Mouse (Mus musculus) kidney, postnatal 25 days (tissue): ENCODE results near the gene Rps3.
A peak's percentile ranks its signal among the peaks of the same experiment; 100 is the strongest.
"Not testable (repeated sequence)": the region's sequence is repeated elsewhere in the genome, so short reads cannot be mapped to it uniquely, and the experiment has no call there.

Experiments
- DNase-seq, 2 experiments: peaks; one replicate each; pipeline ENCODE4 v3.0.0; 2021; ENCODE audit warnings: mixed read lengths in 2 of 2

Gene Rps3

GRCm38 (mm10) chr7:99483271-99483923 lies at the start of gene Rps3:
Rps3 (minus strand) TSS chr7:99483738.
- DNase-seq, result peak; percentile 96 to 97

- no peak for DNase-seq
Observed at GRCm38 (mm10) chr7:99532526-99532925, 49.0 kb upstream of the Rps3 start.

- DNase-seq, result no peak
Observed at GRCm38 (mm10) chr7:99531408-99531970, 48.0 kb upstream of the Rps3 start.

GRCm38 (mm10) chr7:99529410-99529809 lies 45.9 kb upstream of the Rps3 start:
- no peak for DNase-seq

GRCm38 (mm10) chr7:99528547-99528946 lies 45.0 kb upstream of the Rps3 start:
- DNase-seq, result no peak

- no peak for DNase-seq
Observed at GRCm38 (mm10) chr7:99523837-99524236, 40.3 kb upstream of the Rps3 start.

- no peak for DNase-seq
Observed at GRCm38 (mm10) chr7:99523121-99523520, 39.6 kb upstream of the Rps3 start.

GRCm38 (mm10) chr7:99518954-99519644 lies 35.6 kb upstream of the Rps3 start:
- no peak for DNase-seq

GRCm38 (mm10) chr7:99516814-99517157 lies 33.2 kb upstream of the Rps3 start:
- DNase-seq, result no peak

GRCm38 (mm10) chr7:99516092-99516813 lies 32.7 kb upstream of the Rps3 start:
- peak; percentile 23 to 47 for DNase-seq

- peak; percentile 74 to 84 for DNase-seq
Observed at GRCm38 (mm10) chr7:99510087-99510501, 26.6 kb upstream of the Rps3 start.

GRCm38 (mm10) chr7:99508187-99508586 lies 24.6 kb upstream of the Rps3 start:
- DNase-seq, result not testable (repeated sequence)

GRCm38 (mm10) chr7:99504556-99504955 lies 21.0 kb upstream of the Rps3 start:
- DNase-seq, result no peak

GRCm38 (mm10) chr7:99501148-99501547 lies 17.6 kb upstream of the Rps3 start:
- no peak for DNase-seq

- DNase-seq, result no peak
Observed at GRCm38 (mm10) chr7:99500655-99501054, 17.1 kb upstream of the Rps3 start.

GRCm38 (mm10) chr7:99500201-99500600 lies 16.7 kb upstream of the Rps3 start:
- DNase-seq, result peak; percentile 86 to 92

GRCm38 (mm10) chr7:99499128-99499527 lies 15.6 kb upstream of the Rps3 start:
- DNase-seq, result no peak

- DNase-seq, result no peak
Observed at GRCm38 (mm10) chr7:99489708-99490107, 6.2 kb upstream of the Rps3 start.

- no peak for DNase-seq
Observed at GRCm38 (mm10) chr7:99484679-99485078, 1.1 kb upstream of the Rps3 start.

GRCm38 (mm10) chr7:99483924-99484319 lies 384 bp upstream of the Rps3 start:
- no peak for DNase-seq

GRCm38 (mm10) chr7:99482637-99483036 lies 901 bp downstream of the Rps3 start:
- DNase-seq, result no peak

- no peak for DNase-seq
Observed at GRCm38 (mm10) chr7:99477235-99477634, 6.3 kb downstream of the Rps3 start.

- DNase-seq, result no peak
Observed at GRCm38 (mm10) chr7:99476558-99477114, 6.9 kb downstream of the Rps3 start.
